Mouse (Mus musculus): Measurements from ENCODE around the gene Lrrc61.

Gene Lrrc61

GRCm38 (mm10) chr6:48620031-48620430, 65.4 kb downstream of the Lrrc61 start:
- H3K36me3 ChIP-seq (ENCODE audit: control insufficient read depth, insufficient read depth, low read length, poor library complexity, severe bottlenecking) = 0 out of 2 replicates have a peak, but pooled peaks cover 2% of the 10 kb centered on the region
- DNase-seq (ENCODE audit: low read depth, low spot score) = no peak
- H3K27me3 ChIP-seq (ENCODE audit: control insufficient read depth, insufficient read depth, low read length, poor library complexity, severe bottlenecking) = no peaks in the 10 kb centered on the region
